Mouse (Mus musculus) gastrocnemius, adult 8-10 months (tissue): ENCODE results near the gene Kctd11. TPM values are rescaled to one million over a fixed set of nuclear protein-coding genes. Genes with fewer than 3 reads are reported as not detected.
A peak's percentile ranks its signal among the peaks of the same experiment; 100 is the strongest.
"Not testable (repeated sequence)": the region's sequence is repeated elsewhere in the genome, so short reads cannot be mapped to it uniquely, and the experiment has no call there.

Experiments used
- DNase-seq, 2 experiments: peaks; one replicate each; pipeline ENCODE4 v3.0.0; 2022; ENCODE audit warnings: low spot score in 2 of 2
- total RNA-seq, 4 experiments: library from RNA; stranded (reverse); gene quantifications; 2 replicates each; pipeline ENCODE4 v1.2.4; 2022

The Kctd11 gene
- 1 to 10 TPM in 2 of 4 experiments, under 1 TPM in 2; 0.97 to 1.3 (median 1.1) TPM for total RNA-seq

DNA sequence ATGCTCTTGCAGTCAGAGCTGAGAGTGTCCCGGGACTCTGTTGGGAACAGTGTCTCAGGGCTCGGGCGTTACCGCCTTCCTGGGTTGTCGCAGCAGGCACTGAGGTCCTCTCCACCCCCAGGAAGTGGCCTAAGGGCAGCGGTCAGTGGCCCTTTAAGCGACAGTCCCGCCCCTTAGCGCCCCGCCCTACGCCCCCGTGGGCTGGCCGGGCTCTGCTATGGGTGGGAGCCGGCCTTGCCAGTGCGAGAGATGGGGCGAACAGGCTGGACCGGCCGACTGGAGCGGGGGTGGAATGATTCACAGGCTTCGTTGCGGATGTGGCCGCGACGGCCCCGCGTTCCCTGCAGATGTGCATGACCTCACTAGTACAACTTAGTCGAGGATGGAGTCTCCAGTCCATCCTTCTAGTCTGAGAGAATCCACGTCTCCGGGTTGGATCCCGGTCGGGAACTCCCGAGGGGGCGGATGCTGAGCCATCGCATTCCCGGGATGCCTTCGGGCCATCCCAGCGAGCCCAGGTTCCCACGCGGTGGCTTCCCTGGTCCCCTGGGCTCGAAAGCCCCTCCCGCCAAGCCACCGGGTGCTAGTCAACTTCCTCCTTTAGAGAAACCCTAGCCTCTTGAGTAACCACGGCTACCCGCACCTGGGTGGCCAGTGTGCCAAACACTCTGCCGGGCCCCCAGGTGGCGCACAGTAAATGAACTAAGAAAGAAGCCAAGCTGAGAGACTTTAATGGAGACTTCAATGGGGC is at the start of gene Kctd11:
Gene Kctd11 (minus strand): TSS at position 554 of the 751 bp plus-strand sequence.
- DNase-seq = peak; percentile 90 to 91

DNA sequence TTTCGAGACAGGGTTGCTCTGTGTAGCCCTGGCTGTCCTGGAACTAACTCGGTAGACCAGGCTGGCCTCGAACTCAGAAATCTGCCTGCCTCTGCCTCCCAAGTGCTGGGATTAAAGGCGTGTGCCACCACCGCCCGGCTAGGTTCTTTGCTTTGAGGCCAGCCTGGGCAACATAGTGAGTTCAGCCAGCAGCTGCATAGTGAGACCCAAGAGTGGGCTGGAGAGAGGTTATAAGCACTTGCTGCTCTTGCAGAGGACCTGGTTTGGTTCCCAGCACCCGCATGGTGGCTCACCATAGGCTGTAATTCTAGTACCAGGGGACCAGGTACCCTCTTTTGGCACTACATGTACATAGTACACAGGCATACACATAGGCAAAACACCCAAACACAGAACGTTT is 49.0 kb upstream of the Kctd11 start:
- DNase-seq = not testable (repeated sequence)

DNA sequence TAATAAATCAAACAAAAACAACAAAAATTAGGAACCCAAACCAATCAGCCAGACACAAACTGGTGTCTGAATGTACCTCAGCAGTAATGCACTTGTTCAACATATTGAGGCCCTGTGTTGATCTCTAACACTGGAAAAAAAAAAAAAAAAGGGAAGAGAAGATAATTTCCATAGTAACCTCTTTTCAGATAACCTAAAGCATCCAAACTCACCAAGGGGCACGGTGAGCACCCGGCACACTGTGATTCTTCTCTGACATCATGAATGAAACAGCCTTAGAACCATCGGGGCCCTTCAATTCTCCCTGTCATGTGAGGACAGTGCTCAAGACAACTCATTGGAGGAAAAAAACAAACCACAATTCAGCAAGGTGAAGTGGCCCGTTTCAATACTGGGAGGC is 48.5 kb upstream of the Kctd11 start:
- no peak for DNase-seq

DNA sequence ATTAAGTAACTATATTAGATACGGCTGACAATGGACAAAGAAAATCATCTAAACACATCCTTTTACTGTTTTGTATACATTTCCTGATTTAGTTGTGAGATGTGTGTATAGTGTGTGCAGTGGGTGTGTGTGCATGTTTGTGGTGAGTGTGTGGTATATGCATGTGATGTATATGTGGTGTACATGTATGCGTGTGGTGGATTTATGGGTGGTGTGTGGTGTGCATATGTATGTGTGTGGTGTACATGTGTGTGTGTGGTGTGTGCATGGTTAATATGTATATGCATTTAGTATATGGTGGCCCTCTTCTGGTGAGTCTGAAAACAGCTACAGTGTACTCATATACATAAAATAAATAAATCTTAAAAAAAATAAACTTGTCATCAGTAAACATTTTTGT is 46.3 kb upstream of the Kctd11 start:
- no peak for DNase-seq

DNA sequence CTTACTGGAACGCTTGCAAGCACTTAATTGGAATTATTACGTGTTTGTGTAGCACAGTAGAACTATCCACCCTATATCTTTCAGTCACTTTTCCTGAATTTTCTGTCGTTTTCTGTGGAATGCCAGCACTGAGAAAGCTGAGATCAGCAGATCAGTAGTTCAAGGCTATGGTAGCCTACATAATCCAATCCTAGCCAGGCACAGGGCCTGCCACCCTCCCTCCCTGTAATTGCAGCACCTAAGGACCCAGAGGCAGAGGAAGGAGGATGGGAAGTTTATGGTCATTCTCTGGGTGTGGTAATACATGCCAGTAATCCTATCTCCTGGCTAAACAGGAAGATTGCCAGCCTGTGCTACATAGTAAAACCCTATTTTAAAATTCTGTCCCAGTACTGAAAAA is 41.6 kb upstream of the Kctd11 start:
- DNase-seq = no peak

DNA sequence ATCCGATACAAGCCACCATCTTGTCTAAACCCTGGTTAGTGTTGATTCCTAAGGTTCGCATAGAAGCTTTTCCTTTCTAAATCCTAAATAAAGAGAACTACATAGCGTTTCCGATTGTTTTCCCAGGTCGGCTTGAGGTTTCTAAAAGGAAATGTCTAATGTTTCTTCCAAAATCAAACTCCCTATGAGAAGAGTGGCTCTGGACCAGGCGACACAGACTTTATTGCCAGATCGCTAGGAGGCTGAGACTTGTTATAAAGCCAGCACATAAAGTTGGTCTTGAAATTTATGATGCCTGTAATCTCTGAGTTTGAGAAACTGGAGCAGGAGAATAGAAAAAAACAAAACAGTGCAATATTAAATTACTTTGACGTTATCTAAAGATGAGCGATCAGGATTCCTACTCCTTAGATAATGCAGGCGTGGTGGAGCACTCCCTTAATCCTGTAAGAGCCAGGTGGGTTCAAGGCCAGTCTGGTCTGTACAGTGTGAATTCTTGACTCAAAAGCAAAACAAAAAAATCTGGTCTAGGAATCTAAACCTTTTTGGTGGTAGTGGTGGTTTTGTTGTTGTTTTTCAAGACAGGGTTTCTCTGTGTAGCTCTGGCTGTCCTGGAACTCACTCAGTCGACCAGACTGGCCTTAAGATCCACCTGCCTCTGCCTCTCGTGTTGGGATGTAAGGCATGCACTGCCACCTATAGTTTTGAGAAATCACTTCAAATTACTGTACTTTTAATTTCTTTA is 41.0 kb upstream of the Kctd11 start:
- DNase-seq = no peak

DNA sequence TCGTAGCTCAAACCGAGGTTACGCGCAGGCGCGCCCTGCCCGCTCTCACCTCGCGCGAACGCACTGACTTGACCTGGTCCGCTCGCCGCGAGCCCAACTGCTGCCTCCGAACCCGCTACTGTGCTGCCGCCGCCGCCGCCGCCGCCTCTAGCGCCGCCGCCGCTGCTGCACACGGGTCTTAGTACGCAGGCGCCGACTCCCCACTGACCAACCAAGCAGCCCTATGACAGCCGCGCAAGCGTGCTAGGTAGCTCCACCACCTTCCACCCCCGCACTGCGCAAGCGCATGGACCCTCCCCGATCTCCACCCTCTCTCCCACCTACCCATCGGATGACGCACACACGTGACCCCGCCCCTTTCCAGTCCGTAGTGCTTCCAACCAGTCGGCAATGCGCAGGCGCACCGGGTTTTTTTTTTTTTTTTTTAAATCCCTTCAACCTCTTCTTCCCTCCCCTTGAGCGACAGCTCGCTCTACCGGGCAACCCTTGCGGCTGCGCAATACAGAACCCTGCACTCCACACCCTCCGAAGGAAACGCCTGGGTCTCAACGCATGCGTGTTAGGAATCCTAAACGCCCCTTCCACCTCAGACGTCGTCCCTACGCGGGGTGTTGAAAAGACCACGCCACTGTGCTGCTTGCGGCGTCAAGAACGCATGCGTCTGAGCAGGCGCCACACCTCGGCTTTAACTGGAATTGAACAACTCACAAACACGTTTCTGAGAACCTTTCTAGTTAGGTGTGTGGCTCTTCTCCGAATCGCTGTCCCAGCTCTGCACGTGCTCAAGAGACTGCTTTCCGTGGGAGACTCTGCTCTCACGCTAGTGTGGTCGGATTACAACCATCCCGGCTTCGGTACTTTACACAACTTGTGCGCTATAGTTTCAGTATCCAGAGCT is 40.2 kb upstream of the Kctd11 start, which contains the start of gene Eif5a:
Gene Eif5a (minus strand): TSS at position 845 of the 898 bp plus-strand sequence.
- peak; percentile 100 for DNase-seq

DNA sequence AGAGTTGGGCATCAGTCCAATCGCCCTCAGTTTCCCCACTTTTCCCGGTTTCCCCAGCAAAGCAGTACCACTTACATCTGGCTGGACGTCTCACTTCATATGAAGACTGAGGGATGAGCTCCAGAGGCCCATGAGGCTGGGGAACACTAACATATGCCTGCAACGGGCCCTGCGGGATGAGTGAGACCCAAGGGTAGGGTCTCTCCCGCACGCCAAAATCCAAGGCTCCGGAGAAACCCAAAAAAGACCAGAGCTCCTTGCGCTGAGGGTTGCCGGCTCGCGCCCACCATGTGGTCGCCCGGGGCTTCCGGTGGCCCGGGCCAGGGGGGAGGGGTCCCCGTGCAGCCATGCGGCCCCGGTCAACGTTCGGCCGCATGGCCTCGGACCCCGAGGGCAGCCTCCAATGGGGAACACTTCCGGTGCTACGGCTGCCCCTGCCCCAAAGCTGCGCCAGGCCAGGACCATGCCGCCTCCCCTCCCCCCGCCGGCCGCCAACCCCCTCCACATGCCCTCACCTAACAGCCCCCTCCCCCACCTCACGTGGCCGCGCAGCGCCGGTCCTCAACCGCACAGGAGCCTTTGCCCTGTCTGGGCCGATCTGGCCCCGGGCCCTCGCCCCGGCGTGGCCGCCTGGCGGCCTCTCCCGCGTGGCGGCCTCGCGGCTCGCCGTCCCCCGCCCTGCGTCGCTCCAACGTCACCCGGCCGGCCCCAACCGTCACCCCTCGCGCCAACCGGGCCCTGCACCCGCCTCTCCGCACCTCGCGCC is 39.2 kb upstream of the Kctd11 start:
- no peak for DNase-seq

DNA sequence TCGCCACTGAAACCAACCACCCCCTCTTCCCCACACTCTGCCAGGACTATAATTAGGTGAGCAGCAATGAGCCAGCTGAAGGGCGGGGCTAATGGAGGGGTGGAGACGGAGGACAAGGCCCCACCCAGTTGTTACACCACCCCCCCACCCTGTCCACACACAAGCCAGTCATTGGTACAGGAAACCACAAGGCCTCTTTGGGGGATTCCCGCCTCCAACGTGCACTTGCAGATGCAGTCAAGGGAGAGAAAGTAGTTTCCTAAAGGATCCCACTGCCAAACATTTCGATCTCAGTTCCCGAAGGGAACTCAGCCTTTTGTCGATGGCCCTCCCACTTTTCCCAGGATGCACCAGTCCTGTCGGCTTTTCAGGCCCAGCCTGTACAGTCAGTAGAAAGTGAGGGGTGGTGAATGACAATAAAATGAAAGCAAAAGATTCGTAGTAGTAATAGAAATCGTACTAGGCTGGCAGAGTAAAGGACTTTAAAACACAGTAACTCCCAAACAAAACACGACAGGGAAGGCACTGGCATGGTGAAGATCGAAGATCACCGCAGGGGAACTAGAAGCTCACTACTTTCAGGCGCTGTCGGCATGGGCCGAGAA is 38.6 kb upstream of the Kctd11 start:
- DNase-seq = peak; percentile 75 to 83

DNA sequence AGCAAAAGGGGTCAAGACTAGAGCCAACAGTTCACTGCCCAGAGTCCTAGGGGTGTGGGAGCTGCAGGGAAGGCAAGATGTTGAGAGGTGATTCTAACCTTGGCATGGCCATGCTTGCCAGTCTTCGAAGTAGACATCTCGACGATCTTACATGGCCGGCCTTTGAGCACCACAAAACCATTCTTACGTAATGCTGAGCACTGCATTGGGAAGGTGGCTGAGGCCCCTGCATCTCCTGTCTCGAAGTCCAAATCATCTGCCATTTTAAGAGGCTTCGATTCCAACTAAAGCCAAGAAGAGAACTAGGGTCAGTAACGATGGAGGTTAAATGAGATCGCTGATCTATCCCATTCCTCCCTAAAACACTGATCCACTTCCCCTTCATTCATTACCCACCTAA is 37.8 kb upstream of the Kctd11 start:
- DNase-seq = no peak

DNA sequence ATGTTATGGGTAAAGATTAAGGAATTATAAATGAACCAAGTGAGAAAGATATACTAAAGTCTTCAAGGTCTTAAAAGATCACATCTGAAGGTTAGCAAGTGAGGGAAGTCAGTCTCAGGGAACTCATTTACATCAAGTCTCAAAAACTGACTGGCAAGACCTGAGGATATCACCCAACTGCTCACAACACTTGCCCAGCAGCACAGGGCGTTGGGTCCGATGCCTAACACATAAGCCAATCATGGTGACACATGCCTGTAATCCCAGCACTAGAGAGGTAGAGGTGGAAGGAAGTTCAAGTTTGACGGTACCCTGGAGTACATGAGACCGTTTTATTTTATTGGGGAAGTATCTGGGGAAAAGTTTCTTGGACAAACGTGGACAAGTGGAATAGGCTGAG is 36.9 kb upstream of the Kctd11 start:
- DNase-seq = no peak

DNA sequence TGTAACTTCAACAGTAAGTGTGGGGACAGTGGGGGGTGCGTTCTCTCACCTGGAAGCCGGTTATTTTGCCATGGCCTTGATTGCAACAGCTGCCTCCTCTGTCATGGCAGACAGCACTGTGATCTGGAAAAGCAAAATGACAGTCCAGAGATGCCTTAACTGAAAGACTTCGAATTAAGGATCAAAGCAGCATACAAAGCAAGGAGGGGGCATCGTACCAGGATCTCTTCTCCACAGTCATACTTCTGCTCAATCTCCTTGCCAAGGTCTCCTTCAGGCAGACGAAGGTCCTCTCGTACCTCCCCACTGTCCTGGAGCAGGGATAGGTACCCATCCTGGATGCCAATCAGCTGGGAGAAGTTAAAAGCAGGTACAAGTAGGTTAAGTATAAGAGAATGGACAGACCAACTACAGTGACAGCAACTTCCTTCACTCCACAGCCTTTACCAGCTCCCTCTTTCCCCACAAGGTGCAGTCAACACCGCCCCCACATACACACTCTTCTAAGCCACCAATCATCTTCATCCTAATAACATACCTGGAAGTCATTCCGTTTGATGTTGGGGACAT is 36.3 kb upstream of the Kctd11 start:
- no peak for DNase-seq

DNA sequence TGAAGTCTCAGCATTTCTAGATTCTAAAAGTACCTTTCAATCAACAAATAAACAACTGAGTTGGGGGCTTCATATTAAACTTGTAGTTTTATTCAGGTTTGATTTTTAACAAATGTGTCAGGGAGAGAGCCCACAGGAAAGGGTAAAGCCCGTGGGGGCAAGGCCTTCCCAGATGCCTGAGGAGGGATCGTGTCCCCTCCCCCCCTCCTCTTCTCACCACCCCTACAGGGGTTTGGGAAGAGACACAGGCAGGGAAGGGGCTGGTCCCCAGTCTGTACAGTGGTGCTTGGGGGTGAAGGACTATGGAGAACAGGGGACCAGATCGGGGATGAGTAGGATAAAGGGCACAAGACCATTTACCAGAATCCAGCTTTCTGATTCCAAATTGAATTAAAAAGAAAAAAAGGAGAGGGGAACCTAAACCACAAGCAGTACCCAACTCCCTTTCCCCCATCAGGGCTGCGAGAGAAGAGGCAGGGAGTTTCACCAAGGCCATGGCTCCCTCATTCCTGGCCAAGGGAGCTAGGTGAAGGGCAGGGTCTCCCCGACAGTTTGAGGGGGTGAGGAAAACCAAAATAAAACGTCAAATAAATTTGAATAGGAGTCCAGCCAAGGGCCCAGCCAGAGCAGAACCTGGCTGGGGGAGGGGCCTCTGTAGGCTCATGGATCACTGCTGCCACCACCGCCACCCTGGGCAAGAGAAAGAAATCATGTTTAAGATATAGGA is 35.6 kb upstream of the Kctd11 start:
- DNase-seq = not testable (repeated sequence)

DNA sequence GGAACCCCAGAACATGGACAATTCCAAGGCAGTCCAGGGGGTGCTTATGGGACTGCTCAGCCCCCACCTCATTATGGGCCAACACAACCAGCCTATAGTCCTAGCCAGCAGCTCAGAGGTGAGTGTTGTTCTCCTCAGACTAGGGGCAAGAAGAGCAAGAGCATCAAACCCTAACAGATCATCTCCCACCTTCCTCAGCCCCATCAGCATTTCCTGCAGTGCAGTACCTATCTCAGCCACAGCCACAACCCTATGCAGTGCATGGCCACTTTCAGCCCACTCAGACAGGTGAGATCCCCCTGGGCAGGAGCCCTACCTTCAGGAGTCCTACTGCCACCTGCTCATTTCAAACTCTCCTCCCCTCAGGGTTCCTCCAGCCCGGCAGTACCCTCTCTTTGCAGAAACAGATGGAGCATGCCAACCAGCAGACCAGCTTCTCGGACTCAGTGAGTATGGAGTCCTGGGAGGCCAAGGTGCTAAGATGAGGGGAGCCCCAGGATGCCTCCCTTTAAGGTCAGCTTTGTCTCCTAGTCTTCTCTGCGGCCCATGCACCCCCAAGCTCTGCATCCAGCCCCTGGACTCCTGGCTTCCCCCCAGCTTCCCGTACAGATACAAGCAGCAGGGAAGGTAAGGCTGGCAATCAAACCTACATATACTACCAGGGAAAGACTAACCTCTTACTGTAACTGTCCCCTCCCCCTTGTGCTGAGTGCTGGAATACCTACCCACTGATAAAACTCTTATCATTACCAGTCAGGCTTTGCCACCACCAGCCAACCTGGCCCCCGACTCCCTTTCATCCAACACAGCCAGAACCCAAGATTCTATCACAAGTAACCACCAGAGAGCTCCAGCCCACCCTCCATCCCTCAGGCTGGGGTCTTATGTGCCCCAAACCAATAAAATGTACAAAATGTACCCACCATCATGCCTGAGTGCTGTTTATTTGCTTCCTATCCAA is 34.7 kb upstream of the Kctd11 start:
- DNase-seq = no peak

DNA sequence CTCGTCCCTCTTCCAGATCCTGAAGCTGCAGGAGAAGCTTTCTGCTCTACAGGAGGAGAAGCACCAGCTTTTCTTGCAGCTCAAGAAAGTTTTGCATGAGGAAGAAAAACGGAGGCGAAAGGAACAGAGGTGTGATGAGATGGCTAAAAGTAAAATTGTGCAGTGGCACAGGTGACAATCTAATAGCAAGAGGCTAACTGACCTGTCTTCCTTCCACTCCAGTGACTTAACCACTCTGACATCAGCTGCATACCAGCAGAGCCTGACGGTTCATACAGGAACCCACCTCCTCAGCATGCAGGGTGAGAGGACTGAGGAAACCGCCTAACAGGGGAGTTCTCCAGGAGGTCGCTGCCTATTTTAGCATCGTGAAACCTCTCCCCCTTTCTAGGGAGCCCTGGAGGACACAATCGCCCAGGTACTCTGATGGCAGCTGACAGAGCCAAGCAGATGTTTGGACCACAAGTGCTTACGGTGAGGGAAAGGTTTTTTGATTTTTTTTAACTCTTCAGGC is 33.8 kb upstream of the Kctd11 start:
- DNase-seq = no peak

DNA sequence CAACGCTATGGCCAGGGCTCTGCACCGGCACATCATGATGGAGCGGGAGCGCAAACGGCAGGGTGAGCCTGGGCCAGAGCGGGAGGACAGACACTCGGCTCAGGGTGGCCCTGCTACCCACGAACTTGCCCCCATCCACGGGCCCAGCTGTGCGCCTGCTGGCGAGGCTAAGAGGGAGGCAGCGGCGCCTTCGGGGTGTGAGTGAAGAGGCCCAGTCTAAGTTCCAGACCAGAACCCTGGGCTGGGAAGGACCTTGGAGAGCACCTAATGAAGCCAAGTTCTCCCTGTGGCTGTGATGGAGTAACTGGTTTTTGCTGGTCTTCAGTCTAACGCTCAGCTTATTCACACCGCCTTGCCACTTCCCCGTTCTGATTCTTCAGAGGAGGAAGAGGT is 33.2 kb upstream of the Kctd11 start:
- DNase-seq = no peak

DNA sequence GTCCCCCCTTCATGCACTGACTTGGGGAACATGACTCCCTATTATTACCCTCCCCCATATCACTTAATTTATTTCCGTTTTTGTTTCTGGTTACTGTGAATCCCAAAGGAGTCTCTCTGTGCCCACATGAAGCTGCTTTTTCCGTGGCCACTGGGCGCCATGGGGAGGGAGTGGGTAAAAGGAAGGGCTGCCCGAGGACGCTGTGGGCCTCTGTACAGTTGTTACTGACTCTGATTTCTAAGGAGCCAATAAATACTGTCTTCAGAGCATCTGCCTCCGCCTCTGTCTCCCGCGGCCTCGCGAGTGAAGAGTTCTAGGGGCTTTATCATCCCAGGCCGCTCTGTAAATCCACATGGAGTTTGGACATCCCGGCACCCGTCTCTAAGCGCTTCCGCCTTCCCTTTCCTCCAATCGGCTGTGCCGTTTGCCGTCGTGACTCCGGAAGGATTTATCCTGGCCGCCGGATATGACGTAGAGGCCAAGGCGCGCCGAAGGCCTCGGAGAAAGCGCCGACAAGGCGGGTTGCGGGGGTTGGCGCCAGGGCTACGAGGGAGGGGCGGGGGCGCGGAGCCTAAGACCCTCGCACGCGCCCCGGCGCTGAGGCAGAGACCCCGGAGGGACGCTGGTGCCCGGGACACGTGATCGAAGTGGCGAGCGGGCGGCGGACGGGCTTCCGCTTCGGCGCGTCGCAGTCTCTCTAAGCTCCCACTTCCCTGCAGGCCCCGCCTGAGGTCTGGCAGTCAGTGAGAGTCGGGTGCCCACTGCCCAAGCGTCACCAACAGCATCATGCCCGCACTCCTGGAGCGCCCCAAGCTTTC is 32.6 kb upstream of the Kctd11 start, which contains the start of gene Gps2:
Gene Gps2 (plus strand): TSS at position 335 of the 818 bp plus-strand sequence.
- peak; percentile 78 to 84 for DNase-seq
